Mouse (Mus musculus) ES-Bruce4 (cell line): ENCODE data around the gene Asb2. TPM values are rescaled to one million over a fixed set of nuclear protein-coding genes. Genes with fewer than 3 reads are reported as not detected.

Experiments
- H3K27ac ChIP-seq: 2 replicates; pipeline ENCODE4 v1.5.1; 2012; ENCODE audit warnings: low read length, inconsistent platforms; ENCODE audit not compliant: insufficient read depth
- H3K27me3 ChIP-seq: 2 replicates; pipeline ENCODE4 v1.6.1; 2012; ENCODE audit warnings: mild to moderate bottlenecking, low read length, inconsistent platforms; ENCODE audit not compliant: control insufficient read depth, poor library complexity, insufficient read depth, severe bottlenecking
- H3K36me3 ChIP-seq: 2 replicates; pipeline ENCODE4 v1.6.1; 2012; ENCODE audit warnings: inconsistent platforms, mild to moderate bottlenecking, low read length, moderate library complexity; ENCODE audit not compliant: control insufficient read depth, poor library complexity, insufficient read depth, severe bottlenecking
- H3K4me1 ChIP-seq: one replicate; pipeline ENCODE4 v1.8.1; 2011; ENCODE audit warnings: low read length; ENCODE audit not compliant: control insufficient read depth, insufficient read depth
- H3K4me3 ChIP-seq: 2 replicates; pipeline ENCODE4 v1.5.1; 2011; ENCODE audit warnings: low read depth, mild to moderate bottlenecking, low read length
- H3K9ac ChIP-seq: 2 replicates; pipeline ENCODE4 v1.6.1; 2012; ENCODE audit warnings: low read depth, mild to moderate bottlenecking, inconsistent platforms; ENCODE audit not compliant: poor library complexity, severe bottlenecking
- H3K9me3 ChIP-seq: replicated peaks from 2 replicates; pipeline ENCODE4 v1.6.1; 2012; ENCODE audit warnings: mild to moderate bottlenecking, low read length, inconsistent platforms; ENCODE audit not compliant: control insufficient read depth, poor library complexity, insufficient read depth, severe bottlenecking
- CTCF ChIP-seq: IDR thresholded peaks from one replicate; pipeline ENCODE4 v1.8.1; 2011; ENCODE audit warnings: low read depth, low read length
- EP300 ChIP-seq: IDR thresholded peaks from 2 replicates; pipeline ENCODE4 v1.6.1; 2011; ENCODE audit warnings: low read depth, low read length; ENCODE audit not compliant: insufficient read depth
- POLR2A ChIP-seq: IDR thresholded peaks from one replicate; pipeline ENCODE4 v1.8.1; 2011; ENCODE audit warnings: low read length; ENCODE audit not compliant: insufficient read depth
- polyA plus RNA-seq: library from polyadenylated mRNA; stranded (reverse); fragments of >200 nt; gene quantifications from 2 replicates; pipeline ENCODE4 v1.2.4, GENCODE M21; 2011; ENCODE audit warnings: low read depth; ENCODE audit not compliant: missing spikeins, insufficient read depth, insufficient read length

Asb2 gene
- polyA plus RNA-seq, 1 experiment: not detected

DNA sequence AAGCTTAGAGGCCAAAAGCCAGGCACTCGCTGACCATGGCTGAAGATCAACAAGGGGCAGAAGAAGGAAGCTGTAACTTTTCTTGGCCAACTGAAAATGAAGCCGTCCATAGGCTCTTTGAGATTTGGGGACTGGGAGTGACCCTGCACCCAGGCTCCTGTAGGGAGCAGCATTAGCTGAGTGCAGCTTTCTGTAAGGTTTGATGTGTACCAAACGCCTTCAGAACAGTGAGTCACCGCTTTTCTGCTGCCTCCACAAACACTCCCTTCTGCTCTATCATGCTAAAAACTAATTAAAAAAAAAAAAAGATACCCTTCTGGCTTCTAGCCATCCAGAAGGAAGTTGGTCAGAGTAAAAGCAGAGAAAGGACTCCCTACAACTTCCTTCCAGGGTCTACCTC is 79.4 kb downstream of the Asb2 start:
- no peak overlapping the region for H3K4me3 ChIP-seq
- no peaks in the 10 kb centered on the region for H3K4me1 ChIP-seq
- no peak overlapping the region for H3K27ac ChIP-seq
- no peaks in the 10 kb centered on the region for H3K27me3 ChIP-seq
- TF ChIP-seq EP300 (no peak), CTCF (no peak), POLR2A (no peak)
- no peak overlapping the region for H3K9ac ChIP-seq
- no peaks in the 10 kb centered on the region; the same call in 1 of the 2 replicates for H3K9me3 ChIP-seq
- no peaks in the 10 kb centered on the region for H3K36me3 ChIP-seq

DNA sequence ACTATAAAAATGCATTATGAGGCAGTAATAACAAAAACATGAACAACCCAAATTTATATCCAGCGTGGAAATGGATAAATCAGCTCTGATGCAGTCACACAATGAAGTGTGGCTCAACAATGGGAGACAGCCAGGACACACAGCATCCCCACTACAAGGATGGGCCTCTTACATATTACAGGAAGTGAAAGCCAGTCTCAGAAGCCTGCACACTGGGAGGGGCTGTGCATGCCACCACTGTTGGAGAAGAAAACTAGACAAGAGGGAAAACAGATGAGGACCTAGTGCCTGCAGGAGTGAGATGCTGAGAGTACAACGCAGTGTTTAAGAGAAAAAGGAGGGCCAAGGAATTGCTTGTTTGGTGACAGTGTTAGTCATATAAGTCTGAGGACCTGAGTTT is 82.1 kb downstream of the Asb2 start:
- Histone ChIP-seq H3K9ac (no peak overlapping the region), H3K4me1 (no peaks in the 10 kb centered on the region), H3K27me3 (no peaks in the 10 kb centered on the region), H3K9me3 (no peaks in the 10 kb centered on the region; the same call in 1 of the 2 replicates), H3K27ac (no peak overlapping the region), H3K4me3 (no peak overlapping the region), H3K36me3 (no peaks in the 10 kb centered on the region)
- TF ChIP-seq EP300: no peak
- TF ChIP-seq CTCF: no peak
- no peak for TF ChIP-seq POLR2A

DNA sequence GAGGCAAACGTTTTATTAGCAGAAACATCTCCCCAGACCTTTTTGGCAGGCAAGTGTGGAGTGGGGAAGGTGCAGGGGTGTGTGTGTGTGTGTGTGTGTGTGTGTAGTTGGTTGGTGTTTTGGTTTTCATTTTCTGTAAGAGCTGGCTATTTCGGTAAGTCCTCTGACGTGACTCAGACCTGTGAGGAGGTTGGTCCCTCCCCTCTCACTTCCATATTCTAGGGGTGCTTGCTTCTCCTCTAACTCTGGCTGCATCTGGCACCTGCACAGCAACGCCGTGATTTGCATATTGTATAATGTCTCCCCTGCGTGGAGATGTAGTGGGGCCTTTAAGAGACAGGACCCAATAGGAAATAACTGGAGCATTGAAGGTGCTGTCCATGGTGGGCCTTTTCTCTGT is 82.8 kb downstream of the Asb2 start:
- H3K4me1 ChIP-seq: no peaks in the 10 kb centered on the region
- H3K9me3 ChIP-seq: no peaks in the 10 kb centered on the region; the same call in 1 of the 2 replicates
- TF ChIP-seq POLR2A (no peak), EP300 (no peak), CTCF (no peak)

DNA sequence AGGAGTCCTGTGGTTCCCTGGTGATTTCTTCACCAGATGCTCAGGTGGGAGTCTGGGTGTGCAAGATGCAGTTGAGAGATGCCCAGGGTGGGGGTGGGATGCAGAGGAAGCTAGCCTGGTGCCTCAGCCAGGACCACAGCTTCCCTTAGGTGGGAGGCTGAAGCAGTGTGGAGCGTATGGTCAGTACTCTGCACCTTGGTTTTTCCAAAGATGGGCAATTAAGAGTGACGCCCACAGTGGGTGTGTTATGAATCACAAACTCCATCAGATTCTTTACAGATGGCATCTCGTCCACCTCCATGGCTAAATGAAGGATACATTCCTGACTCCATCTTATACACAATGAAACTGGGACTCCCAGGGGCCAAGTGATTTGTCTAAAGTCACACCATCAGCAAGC is 83.6 kb downstream of the Asb2 start:
- TF ChIP-seq POLR2A (no peak), EP300 (no peak), CTCF (no peak)
- no peak overlapping the region for H3K4me3 ChIP-seq
- no peak overlapping the region for H3K27ac ChIP-seq

More for the DNA sequence above, 82.8 kb downstream of the Asb2 start:
- Histone ChIP-seq H3K27me3 (no peaks in the 10 kb centered on the region), H3K27ac (no peak overlapping the region), H3K4me3 (no peak overlapping the region), H3K9ac (no peak overlapping the region), H3K36me3 (no peaks in the 10 kb centered on the region)

More for the DNA sequence above, 83.6 kb downstream of the Asb2 start:
- Histone ChIP-seq H3K4me1 (no peaks in the 10 kb centered on the region), H3K9ac (no peak overlapping the region), H3K27me3 (no peaks in the 10 kb centered on the region), H3K36me3 (no peaks in the 10 kb centered on the region), H3K9me3 (no peaks in the 10 kb centered on the region)

Other genes with a start within 250 kb of the Asb2 start
- not detected in 2 replicates for gene Prima1, start 113.9 kb downstream of the Asb2 start, polyA plus RNA-seq
- not detected in 2 replicates for gene Fam181a, start 45.0 kb downstream of the Asb2 start, polyA plus RNA-seq
- 5.5 and 6.3 TPM in 2 replicates for gene Otub2, start 32.7 kb upstream of the Asb2 start, polyA plus RNA-seq
- 0.67 and 1.8 TPM in 2 replicates for gene 9330161L09Rik, start 51.8 kb upstream of the Asb2 start, polyA plus RNA-seq
- 83.6 and 86.5 TPM in 2 replicates for gene Ddx24, start 69.8 kb upstream of the Asb2 start, polyA plus RNA-seq
- 2.1 and 3.1 TPM in 2 replicates for gene Ifi27, start 78.2 kb upstream of the Asb2 start, polyA plus RNA-seq
- gene Ifi27l2a, start 87.7 kb upstream of the Asb2 start, polyA plus RNA-seq: 5.0 and 9.6 TPM in 2 replicates
- not detected in 2 replicates for gene Ifi27l2b, start 101.2 kb upstream of the Asb2 start, polyA plus RNA-seq
- gene Ppp4r4, start 176.3 kb upstream of the Asb2 start, polyA plus RNA-seq: 20.8 and 25.7 TPM in 2 replicates